11 mouse cellular contexts compared by ENCODE assay signal in the genomic region with DNA sequence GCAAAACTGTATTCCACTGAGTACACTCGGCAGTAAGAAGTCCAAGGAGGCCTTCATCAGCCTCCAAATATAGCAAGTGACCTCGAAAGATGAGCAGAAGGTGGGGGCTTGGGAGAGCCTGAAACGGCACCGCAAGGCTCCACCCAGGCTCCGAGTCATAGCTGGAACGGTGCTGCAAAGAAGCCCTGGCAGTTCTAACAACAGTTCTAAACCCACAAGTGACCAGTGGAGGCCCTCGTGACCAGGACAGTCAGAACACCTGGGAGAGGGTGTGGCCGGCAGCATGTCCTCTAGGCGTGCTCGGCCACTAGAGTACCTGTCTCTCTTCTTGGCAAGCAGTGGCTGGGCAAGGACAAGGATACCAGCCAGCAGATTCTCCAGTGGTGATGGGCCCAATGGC. TPM values are rescaled to one million over a fixed set of nuclear protein-coding genes. Genes with fewer than 3 reads are reported as not detected.
DNase-seq lines count a peak whose midpoint lies in the region; TF ChIP-seq lines count a peak whose summit lies in the region.
"Had no signal": no experiment of that assay in that cellular context is flagged by ENCODE, and none has a peak within 500 bp of the region (broad histone marks: within the 10 kb centered on the region; RNA-seq: fewer than 3 reads in every experiment).

No protein-coding gene starts in this region.

- TF ChIP-seq EP300 in heart, adult 2 months (IDR thresholded peaks at IDR 0.05; ENCODE audit: insufficient read depth, low read depth, low read length): no peak
- no peak for TF ChIP-seq EP300 in CH12.LX (IDR thresholded peaks at IDR 0.05; ENCODE audit: low read length)

- peak overlapping the region; percentile 47 for H3K27ac ChIP-seq in heart, adult 2 months
- peak overlapping the region; percentile 79 for H3K27ac ChIP-seq in CH12.LX (ENCODE audit: insufficient read depth, low read depth)
- H3K27ac ChIP-seq: embryonic facial prominence, embryonic 13.5 days; forebrain, embryonic 13.5 days had no signal

- peak in 1 of 2 experiments; percentile 51 for DNase-seq in heart, adult 2 months
- no peak for DNase-seq in heart, postnatal 36 days
- DNase-seq in 3T3-L1 (ENCODE audit: low read depth, low spot score): peak; percentile 58
- peak; percentile 66 for DNase-seq in CH12.LX (ENCODE audit: extremely low read depth)
- peak; percentile 55 for DNase-seq in gastrocnemius, postnatal 14 days
- DNase-seq in left cerebral cortex, adult 9 months (ENCODE audit: low spot score in 2 of 2): no peak
- DNase-seq in kidney, postnatal 4 days: no peak
- DNase-seq: kidney, postnatal 10 days; lung, postnatal 36 days had no signal

- peaks cover 3% of the 10 kb centered on the region; the same call in 1 of the 2 replicates for H3K36me3 ChIP-seq in heart, adult 2 months (ENCODE audit: control insufficient read depth, insufficient read depth, low read length)
- H3K36me3 ChIP-seq in CH12.LX (replicated peaks in 1 of 2; ENCODE audit: control insufficient read depth in 1 of 2, insufficient read depth in 1 of 2, low read length in 1 of 2): peaks cover 6 to 40% of the 10 kb centered on the region in 2 experiments

- H3K4me1 ChIP-seq in heart, adult 2 months (ENCODE audit: control insufficient read depth, insufficient read depth, low read length): peaks cover 25% of the 10 kb centered on the region
- H3K4me1 ChIP-seq in CH12.LX (ENCODE audit: control insufficient read depth in 1 of 2, insufficient read depth in 2 of 2): peaks cover 56 to 96% of the 10 kb centered on the region in 2 experiments

- H3K4me3 ChIP-seq in heart, adult 2 months: no peak overlapping the region
- peak overlapping the region; percentile 43 to 55 (median 51) for H3K4me3 ChIP-seq in CH12.LX (replicated peaks in 1 of 3; ENCODE audit: low read depth in 2 of 3, low read length in 2 of 3, poor library complexity in 1 of 3)
- H3K4me3 ChIP-seq: embryonic facial prominence, embryonic 13.5 days; forebrain, embryonic 13.5 days had no signal

- no peak for TF ChIP-seq POLR2A in heart, adult 2 months (IDR thresholded peaks at IDR 0.05; ENCODE audit: insufficient read depth, low read depth, low read length)
- no peak for TF ChIP-seq POLR2A in CH12.LX (IDR thresholded peaks at IDR 0.05; ENCODE audit: low read depth, low read length)

- no peak for TF ChIP-seq RAD21 in CH12.LX (IDR thresholded peaks at IDR 0.05; ENCODE audit: low read depth, low read length)

- in situ Hi-C loops in CH12.LX (cut with MboI; ENCODE audit: low pct_ligation_motif_present, low pct_unique_long_range_greater_than_20kb, low sequenced_read_pairs): loop anchor here (5.0 kb wide), 1 partner anchor 36 kb away; no protein-coding TSS in a partner anchor

- intact Hi-C loops in heart, adult 2 months (cut with DNase I): no loop called here
- intact Hi-C loops in heart, postnatal 36 days (cut with DNase I): no loop called here
- intact Hi-C loops in gastrocnemius, postnatal 14 days (cut with DNase I; ENCODE audit: low total_unique reads): loop anchor here (10.0 kb wide), 1 partner anchor 48 kb away; no protein-coding TSS in a partner anchor

- H3K79me2 ChIP-seq in heart, adult 2 months (replicated peaks; ENCODE audit: control insufficient read depth, insufficient read depth, low read length): peaks cover 4% of the 10 kb centered on the region; the same call in 1 of the 2 replicates
- peaks cover 37% of the 10 kb centered on the region for H3K79me2 ChIP-seq in CH12.LX (replicated peaks; ENCODE audit: control insufficient read depth, extremely low read depth, insufficient read depth, poor library complexity, severe bottlenecking)

- no peak overlapping the region for H3K9ac ChIP-seq in heart, adult 2 months (ENCODE audit: low read depth, low read length)
- H3K9ac ChIP-seq in CH12.LX (ENCODE audit: insufficient read depth, low read depth): peak overlapping the region; percentile 57
- H3K9ac ChIP-seq: embryonic facial prominence, embryonic 13.5 days; forebrain, embryonic 13.5 days had no signal

- dilution Hi-C loops in CH12.LX (cut with MboI; ENCODE audit: extremely low pct_ligation_motif_present, extremely low pct_unique_long_range_greater_than_20kb, low sequenced_read_pairs): no loop called here

- H3K9me3 ChIP-seq in CH12.LX (replicated peaks; ENCODE audit: low read length): peaks cover 7% of the 10 kb centered on the region
- H3K9me3 ChIP-seq: embryonic facial prominence, embryonic 13.5 days; forebrain, embryonic 13.5 days had no signal

- no peaks in the 10 kb centered on the region for H3K27me3 ChIP-seq in heart, adult 2 months (ENCODE audit: control insufficient read depth, insufficient read depth, low read length)
- no peaks in the 10 kb centered on the region for H3K27me3 ChIP-seq in CH12.LX (replicated peaks)
- H3K27me3 ChIP-seq: embryonic facial prominence, embryonic 13.5 days; forebrain, embryonic 13.5 days had no signal

- peak overlapping the region; percentile 42 for H3K4me2 ChIP-seq in CH12.LX (ENCODE audit: insufficient read depth, low read depth, poor library complexity, severe bottlenecking)
- H3K4me2 ChIP-seq: embryonic facial prominence, embryonic 13.5 days; forebrain, embryonic 13.5 days had no signal

- 0 out of 2 replicates have a peak, but pooled peaks have one; percentile 4 for TF ChIP-seq CTCF in heart, adult 2 months (IDR thresholded peaks at IDR 0.05)
- TF ChIP-seq CTCF in CH12.LX (conservative IDR thresholded peaks at IDR 0.05 in 1 of 2, IDR thresholded peaks at IDR 0.05 in 1 of 2; ENCODE audit: low read depth in 2 of 2, low read length in 2 of 2): no peak

- 28% methylated on average over 10 of the region's 10 CpGs for WGBS in heart, adult 2 months

TF ChIP-seq in CH12.LX, 34 proteins besides CTCF, POLR2A, EP300 and RAD21:
- no peak for TF ChIP-seq GABPA (IDR thresholded peaks at IDR 0.05; ENCODE audit: insufficient replicate concordance, low read depth, low read length)
- peak; percentile 86; the same call in 1 of the 2 replicates for TF ChIP-seq MAZ (IDR thresholded peaks at IDR 0.05; ENCODE audit: low read depth, low read length)
- no peak for TF ChIP-seq E2F4 (IDR thresholded peaks at IDR 0.05; ENCODE audit: insufficient replicate concordance, low read depth, low read length)
- no peak for TF ChIP-seq NELFE (IDR thresholded peaks at IDR 0.05; ENCODE audit: low read depth, low read length)
- TF ChIP-seq ELF1 (IDR thresholded peaks at IDR 0.05; ENCODE audit: low read depth, low read length): peak; percentile 17; the same call in 1 of the 2 replicates
- TF ChIP-seq TCF12 (IDR thresholded peaks at IDR 0.05; ENCODE audit: low read depth, low read length): peak; percentile 71
- peak; percentile 75 for TF ChIP-seq ETS1 (conservative IDR thresholded peaks at IDR 0.05; ENCODE audit: low read depth, low read length)
- no peak for TF ChIP-seq PAX5 (IDR thresholded peaks at IDR 0.05; ENCODE audit: low read length)
- no peak for TF ChIP-seq MYC (IDR thresholded peaks at IDR 0.05; ENCODE audit: low read depth, low read length)
- TF ChIP-seq SIN3A (IDR thresholded peaks at IDR 0.05; ENCODE audit: low read length): no peak
- TF ChIP-seq CHD2 (IDR thresholded peaks at IDR 0.05; ENCODE audit: low read length): no peak; the same call in 1 of the 2 replicates
- TF ChIP-seq MEF2A (IDR thresholded peaks at IDR 0.05; ENCODE audit: borderline replicate concordance, low read depth, low read length): peak; percentile 99
- TF ChIP-seq MXI1 (IDR thresholded peaks at IDR 0.05; ENCODE audit: low read depth, low read length): peak; percentile 78
- TF ChIP-seq USF1 (IDR thresholded peaks at IDR 0.05; ENCODE audit: low read depth, low read length): peak; percentile 48
- TF ChIP-seq JUN (IDR thresholded peaks at IDR 0.05; ENCODE audit: insufficient read depth, low read depth, low read length): peak; percentile 82
- TF ChIP-seq IRF4 (IDR thresholded peaks at IDR 0.05; ENCODE audit: low read depth, low read length): peak; percentile 92
- TF ChIP-seq BHLHE40 (IDR thresholded peaks at IDR 0.05; ENCODE audit: low read depth, low read length): peak; percentile 82
- no peak for TF ChIP-seq ZC3H11A (IDR thresholded peaks at IDR 0.05; ENCODE audit: low read depth, low read length)
- TF ChIP-seq JUND (conservative IDR thresholded peaks at IDR 0.05; ENCODE audit: low read depth, low read length): peak; percentile 21; the same call in 1 of the 2 replicates
- no peak for TF ChIP-seq HCFC1 (IDR thresholded peaks at IDR 0.05; ENCODE audit: low read depth, low read length)
- TF ChIP-seq SMC3 (IDR thresholded peaks at IDR 0.05; ENCODE audit: low read depth, low read length): no peak
- no peak for TF ChIP-seq POLR2AphosphoS2 (IDR thresholded peaks at IDR 0.05; ENCODE audit: low read depth, low read length)

RNA-seq across cellular contexts. Expression of a gene that starts 27.9 kb away (rescaled TPM):
- 100 to 1,000 TPM; 114 to 127 TPM for total RNA-seq in heart, adult 2 months (2021)
- 52.1 and 69.0 TPM in 2 replicates for polyA plus RNA-seq in heart, adult 2 months (2012; rRNA removed)
- 100 to 1,000 TPM; 119 to 136 TPM for total RNA-seq in heart, postnatal 36 days (2021)
- total RNA-seq in CH12.LX (2012; rRNA removed) (22.1 and 26.8 TPM in 2 replicates), CH12.LX (2014; rRNA removed) (7.9 and 10.2 TPM in 2 replicates)
- 56.3 and 61.3 TPM in 2 replicates for polyA plus RNA-seq in CH12.LX (2012; ENCODE audit: insufficient read length, low read depth)
- total RNA-seq in gastrocnemius, postnatal 14 days (2021): 10 to 100 TPM; 45.6 to 53.0 TPM

Comparison
In these comparisons a context has a peak if more than half of its experiments do, and no peak if none do; other contexts are left out.
1. DNase-seq: peak in 3T3-L1 (single experiment), CH12.LX (single experiment) and gastrocnemius, postnatal 14 days (single experiment); none in heart, postnatal 36 days (0 of 2), left cerebral cortex, adult 9 months (0 of 2) and kidney, postnatal 4 days (0 of 2).